Mouse (Mus musculus) E14TG2a.4 (cell line): ENCODE results near the gene Ifrd2.

Source experiments
- CTCF ChIP-seq: conservative IDR thresholded peaks from 2 replicates; pipeline ENCODE4 v1.5.1; 2014; ENCODE audit warnings: low read length
- POU5F1 ChIP-seq: IDR thresholded peaks from 2 replicates; pipeline ENCODE4 v1.6.1; 2014; ENCODE audit warnings: low read length, borderline replicate concordance

DNA sequence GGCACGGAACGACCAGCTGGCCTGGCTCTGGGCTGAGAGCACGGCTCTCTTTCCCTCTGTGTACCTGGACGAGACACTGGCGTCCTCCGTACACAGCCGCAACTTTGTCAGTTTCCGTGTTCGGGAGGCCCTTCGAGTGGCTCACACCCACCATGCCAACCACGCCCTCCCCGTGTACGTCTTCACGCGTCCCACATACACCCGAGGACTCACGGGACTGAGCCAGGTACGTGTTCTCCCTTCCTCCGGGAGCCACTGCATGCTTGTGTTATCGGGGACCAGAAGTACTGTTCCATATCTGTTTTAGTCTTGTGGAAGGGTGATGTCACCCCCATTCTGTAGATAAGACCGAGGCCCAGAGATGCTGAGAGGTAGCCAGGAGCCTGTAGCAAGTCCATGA is 16.6 kb upstream of the Ifrd2 start:
- TF ChIP-seq CTCF (no peak), POU5F1 (no peak)
